Mouse (Mus musculus) gastrocnemius, adult 8-10 months (tissue): Measurements from ENCODE around the gene Cln6. TPM values are rescaled to one million over a fixed set of nuclear protein-coding genes. Genes with fewer than 3 reads are reported as not detected.
"Not testable (repeated sequence)": the region's sequence is repeated elsewhere in the genome, so short reads cannot be mapped to it uniquely, and the experiment has no call there.

Experiments used
- DNase-seq, 2 experiments: peaks; one replicate each; pipeline ENCODE4 v3.0.0; 2022; ENCODE audit warnings: low spot score in 2 of 2
- total RNA-seq, 4 experiments: library from RNA; stranded (reverse); gene quantifications; 2 replicates each; pipeline ENCODE4 v1.2.4; 2022

Gene Cln6
- 10 to 100 TPM; 17.1 to 21.8 (median 19.9) TPM for total RNA-seq

DNA sequence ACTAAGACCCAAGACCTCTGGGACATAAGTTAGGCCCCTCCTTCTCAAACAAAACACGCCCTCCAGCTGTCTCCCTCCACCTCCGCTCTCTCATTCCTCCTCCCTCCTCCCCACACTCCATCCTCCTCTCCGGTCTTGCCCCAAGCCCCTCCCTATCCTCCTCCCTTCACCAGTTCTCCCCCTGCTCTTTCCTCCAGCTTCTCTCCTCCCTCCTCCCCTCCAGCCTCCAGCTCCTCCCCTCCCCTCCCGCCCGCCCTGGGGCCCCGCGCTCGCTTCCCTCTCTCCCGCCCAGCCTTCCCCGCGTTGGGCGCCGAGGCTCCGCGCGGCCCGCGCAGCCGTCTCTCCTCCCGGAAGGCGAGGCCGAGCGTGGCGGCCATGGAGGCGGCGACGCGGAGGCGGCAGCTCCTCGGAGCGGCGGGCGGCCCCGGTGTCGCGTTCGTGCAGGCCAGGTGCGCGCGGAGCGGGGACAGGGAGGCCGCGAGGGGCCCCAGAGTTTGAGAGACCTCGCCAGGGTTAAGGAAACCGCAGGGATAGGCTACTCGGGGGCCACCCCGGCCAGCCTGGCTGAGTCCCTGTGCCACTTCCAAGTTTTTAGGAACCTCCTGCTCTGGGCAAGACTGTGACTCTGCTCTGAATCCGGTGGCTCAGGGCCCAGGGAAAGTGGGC lies at the start of gene Cln6:
Cln6 (plus strand) TSS at position 280 of the 666 bp plus-strand sequence.
- peak; percentile 26 to 52 for DNase-seq

DNA sequence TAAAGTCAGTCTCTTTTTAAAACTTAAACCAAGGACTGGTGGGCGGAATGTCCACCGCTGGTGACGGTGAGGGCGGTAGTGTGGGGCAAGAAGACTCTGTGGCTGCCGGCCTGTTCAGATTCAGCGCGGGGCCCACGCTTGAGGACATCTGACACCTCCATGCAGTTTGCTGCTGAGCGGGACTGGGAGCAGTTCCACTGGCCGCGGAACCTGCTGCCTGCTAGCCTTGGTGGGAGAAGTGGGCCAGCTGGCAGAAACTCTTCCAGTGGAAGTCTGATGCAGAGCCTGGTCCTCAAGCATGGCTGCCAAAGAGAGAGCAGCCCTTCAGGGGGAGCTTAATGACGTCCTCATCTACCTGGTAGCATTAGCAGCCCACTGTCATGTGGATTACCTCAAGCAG lies 48.7 kb upstream of the Cln6 start:
- no peak for DNase-seq

DNA sequence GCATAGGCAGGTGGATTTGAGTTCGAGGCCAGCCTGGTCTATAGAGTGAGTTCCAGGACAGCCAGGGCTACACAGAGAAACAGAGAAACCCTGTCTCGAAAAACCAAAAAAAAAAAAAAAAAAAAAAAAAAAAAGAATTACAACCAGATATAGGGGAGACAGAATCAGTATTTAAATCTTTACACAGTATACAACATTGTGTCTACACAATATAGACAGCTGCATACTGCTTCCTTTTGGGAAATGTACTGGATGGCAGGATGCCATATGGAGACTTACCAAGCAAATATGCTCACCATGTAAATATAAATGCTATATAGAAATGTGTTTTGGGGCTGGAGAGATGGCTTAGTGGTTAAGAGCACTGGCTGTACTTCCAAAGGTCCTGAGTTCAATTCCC lies 39.4 kb upstream of the Cln6 start:
- not testable (repeated sequence) for DNase-seq

DNA sequence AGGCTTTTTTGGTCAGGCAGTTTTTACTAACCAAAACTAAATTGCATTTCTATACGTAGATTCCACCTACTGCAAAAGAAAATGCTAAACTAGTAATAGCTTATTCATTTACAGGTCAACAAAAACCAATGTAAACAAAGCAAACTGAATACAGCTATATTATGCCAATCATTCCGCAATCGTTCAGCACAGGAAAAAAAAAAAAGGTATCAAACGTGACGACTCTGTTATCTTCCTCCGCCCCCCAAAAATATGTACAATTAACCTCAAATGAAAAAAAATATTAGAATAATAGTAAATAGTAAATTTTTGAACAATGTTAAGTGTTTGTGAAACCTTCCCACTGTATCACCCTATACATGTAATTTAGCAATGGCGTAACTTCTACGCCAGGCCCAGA lies 28.5 kb upstream of the Cln6 start:
- DNase-seq = no peak

DNA sequence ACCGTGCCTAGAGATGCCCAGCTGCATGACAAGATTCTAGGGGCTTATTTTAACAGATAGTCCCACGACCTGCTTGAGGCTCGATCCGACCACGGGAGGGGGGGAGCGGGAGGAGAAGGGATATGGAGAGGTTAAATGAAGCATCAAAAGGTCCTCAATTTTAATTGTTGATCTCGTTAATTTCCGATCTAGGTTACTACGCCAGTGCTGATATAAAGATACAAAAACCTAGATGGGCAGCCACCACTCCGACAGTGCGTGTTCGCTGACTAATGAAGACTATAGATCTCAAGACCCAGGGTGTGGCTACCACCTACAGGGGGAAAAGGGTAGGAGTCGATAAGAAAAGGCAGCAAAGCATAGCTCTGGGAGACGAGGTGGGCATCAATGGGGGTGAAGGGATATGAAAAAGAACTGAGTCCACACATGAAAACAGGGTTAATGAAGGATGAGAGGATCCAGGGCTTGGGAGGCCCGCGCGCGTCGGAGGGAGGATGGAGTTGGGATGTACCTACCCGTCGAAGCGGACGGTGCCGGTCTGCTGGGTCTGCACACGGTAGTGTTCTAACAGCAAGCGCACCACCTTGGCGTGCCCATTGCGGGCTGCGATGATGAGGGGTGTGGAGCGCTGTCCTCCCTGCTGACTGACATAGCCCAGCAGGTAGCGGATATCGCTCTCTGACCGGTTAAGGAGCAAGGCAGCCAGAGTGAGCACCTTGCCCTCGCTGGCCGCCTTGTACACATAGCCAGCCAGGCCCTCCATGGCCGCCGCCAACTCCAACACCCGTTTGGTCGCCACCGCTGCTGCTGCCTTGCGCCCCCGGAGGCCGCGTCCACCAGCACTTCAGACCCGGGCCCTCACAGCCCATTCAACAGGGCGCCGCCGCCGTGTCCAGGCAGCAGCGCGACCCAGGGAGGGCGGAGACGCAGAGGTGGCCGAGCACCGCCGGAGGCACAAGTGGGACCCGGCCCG lies 27.8 kb upstream of the Cln6 start:
- DNase-seq = peak in 1 of 2 experiments; percentile 10

DNA sequence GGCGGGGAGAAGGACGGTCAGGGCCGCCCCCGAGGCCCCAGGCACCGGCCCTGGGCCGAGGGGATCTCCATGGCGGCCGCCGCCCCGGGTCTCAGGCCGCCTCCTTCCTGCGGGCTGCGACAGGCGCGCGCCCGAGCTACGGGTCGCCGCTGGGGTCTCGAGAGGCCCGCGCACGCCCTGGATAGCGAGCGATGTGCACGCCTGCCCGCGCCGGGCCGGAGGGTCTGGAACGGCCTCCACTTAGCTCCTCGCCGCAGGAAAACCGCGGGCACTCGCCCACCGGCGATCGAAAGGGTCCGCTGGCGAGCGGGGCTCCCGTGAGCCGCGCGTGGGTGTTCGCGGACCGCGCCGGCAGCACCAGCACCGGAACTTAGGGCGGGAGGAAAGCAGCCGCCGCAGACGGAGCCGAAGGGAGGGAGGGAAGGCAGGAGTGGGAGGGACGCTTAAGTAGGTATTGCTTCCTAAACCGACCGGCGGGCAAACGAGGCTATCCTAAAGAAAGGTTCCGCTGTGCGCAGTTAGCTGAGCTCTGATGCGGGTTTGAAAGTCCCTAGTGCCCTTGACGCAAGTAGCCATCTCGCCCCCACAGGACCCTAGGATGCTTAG lies 27.0 kb upstream of the Cln6 start, which contains the start of gene Fem1b:
Fem1b (minus strand) TSS at position 419 of the 606 bp plus-strand sequence.
- peak; percentile 80 to 81 for DNase-seq

DNA sequence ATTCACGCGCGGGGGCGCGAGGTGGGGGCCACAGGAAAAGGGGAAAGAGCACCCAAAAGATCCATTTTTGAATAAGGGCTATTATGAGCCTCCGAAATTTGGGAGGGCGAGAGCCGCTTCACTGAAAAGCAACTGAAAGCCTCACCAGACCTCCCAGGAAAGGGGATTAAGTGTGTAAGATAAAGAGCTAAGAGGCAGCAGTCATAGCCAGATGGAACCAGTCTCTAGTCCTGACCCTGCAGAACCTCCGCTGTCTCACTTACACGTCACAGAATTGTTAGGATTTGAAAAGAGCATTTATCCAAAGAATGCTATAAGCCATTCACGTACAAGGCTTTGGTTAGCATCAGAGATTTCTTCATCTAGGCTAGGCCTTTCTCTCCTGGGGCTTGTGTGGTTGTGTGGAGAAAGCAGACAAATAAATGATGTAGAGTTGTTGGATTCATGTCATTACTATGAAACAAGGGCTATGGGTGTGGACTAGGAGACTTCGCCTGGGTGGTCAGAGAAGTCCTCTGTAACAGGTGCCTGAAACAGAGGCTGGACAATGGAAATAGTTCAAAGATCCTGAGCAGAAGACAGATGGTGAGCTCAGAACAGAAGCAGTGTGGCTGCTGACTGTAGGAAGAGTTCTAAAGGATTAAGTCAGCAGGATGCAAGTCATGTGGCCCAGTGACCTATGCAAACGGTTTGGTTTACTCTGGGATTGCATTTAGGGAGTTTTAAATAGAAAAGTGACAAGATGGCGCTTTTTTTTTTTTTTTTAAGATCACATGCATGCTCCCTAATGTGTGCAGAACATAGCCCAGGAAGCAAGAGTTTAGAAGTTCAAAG lies 26.2 kb upstream of the Cln6 start:
- no peak for DNase-seq

DNA sequence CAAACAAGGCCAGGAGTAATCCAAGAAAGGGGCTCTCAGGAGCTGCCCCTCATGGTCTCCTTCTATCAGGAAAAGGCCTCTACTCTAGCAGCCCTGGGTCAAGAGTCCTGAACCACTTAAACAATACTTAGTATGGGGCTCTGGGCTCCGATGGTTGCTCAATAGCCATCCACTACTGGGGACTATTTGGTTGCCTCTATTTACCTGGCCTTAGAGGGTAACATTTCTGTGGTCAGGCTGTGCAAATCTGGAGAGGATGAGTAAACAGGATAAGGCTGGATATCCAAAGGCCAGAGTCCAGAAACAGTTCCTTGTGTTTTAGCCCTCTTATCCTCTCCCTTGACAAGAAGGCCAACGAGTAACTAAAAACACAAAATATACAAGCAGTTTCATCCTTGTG lies 23.8 kb upstream of the Cln6 start:
- no peak for DNase-seq

DNA sequence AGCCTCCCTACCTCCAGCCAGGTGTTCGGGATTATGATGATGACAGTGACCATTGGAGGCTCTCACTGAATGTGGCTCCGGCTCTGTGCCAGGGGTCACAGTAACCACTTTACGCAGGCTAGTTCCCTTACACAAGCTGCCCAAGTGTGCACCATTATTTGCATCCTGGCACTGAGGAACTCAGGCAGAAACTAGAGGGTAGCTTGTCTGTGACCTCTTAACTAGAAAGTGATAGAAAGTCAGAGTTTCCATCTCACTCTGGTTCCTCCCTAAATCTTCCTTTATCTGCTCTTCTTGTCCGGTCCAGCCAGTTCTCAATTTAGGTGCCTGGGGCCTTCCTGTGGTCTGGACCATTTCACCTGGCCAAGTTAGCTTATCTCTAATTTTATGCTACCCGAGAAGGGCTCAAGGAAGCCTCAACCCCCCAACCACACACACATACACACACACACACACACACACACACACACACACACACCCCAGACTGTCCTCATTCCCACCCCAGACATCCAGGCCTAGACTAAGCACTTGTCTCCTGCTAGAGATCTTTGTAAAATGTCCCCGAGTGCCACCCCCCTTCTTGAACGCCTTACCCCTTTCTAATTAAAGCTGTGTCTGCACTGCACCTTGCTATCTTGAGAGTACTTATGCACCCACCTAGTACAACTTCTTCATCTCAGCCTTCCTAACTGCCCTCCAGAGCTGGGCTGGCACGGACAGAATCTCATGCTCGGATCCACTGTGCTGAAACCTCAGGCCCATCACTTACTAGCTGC lies 22.1 kb upstream of the Cln6 start:
- DNase-seq = no peak

DNA sequence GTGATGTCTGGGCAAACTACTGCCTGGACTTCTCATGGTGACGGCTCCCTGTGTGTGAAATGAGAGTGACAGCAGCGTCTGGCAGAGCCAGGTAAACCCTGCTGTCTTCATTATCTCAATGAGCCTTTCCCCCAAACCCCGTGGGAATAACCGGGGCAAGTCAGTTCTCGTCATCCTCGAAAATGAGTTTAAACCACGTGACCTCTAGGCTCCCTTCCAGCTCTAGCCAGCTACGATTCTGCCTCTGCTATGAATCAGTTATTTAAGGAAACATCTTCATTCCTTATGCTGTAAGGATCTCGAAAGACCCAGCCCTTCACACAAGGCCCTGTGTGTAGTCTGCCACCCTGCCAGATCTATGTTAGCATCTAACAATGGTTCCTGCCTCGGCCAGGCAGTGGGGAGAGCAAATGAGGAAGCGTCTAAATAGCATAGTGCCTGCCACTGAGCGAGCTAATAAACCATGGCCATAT lies 21.4 kb upstream of the Cln6 start:
- DNase-seq = no peak

DNA sequence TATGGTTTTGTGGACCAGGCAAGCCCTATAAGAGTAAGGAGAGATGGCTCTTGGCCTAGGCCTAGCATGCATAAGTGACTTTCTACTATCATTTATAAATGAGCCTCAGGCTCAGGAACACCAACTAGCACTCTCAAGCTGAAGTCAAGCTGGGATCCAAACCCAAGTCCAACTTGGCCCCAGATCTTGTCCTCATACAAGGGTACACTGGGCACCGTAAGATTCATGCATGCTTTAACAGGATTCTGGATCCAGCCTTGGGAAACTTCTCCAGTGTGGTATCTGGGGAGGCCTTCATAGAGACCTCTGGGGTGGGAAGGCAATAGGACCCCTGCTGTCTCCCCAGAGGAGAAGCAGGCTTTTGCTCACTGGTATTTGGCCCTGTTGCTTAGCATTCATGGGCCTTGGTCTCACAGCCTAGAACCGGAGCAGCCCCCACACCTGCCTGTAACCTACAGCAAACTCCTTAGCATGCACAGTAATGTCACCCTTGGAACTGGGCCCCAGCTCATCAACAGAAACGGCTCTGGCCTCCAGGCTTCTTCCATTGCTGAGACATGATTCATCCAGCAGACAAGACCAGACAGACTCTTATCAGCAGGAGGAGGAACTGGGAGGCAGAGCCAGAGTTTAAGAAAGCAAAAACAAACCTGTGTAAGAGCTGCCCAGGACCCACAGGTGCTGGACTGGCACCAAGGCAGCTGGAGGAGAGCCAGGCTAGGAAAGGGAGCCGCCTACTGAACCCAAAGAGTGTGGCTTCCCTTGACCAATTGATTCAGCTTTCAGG lies 20.6 kb upstream of the Cln6 start:
- DNase-seq = no peak

DNA sequence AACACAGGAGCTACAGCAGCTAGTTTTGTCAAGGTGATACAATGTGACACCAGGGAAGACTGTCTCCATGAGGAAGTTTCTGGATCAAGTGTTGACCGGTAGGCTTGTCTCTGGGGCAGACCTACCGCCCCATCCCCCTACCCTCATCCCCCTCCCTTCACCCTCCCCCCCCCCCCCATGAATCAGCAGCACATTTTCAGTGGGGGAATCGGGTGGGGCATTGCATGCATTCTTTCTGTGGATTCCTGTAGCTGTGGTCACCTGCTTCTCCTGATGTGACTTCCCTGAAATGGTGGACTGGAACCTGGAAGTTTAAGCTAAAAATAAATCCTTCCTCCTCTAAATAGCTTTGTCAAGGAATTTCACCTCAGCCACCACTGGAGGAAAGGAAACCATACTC lies 19.1 kb upstream of the Cln6 start:
- DNase-seq = no peak

DNA sequence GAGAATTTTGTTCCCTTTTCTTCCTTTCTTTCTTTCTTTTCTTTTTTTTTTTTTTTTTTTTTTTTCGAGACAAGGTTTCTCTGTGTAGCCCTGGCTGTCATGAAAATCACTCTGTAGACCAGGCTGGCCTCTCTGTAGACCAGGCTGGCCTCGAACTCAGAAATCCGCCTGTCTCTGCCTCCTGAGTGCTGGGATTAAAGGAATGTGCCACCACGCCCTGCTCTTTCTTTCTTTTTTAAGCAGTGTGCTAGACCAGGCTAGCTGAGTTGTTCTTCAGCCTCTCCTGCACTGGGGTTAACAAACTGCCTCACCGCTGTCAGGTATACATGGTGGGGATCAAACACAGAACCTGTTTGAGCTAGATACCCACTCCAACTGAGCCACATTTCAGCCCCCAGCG lies 18.7 kb upstream of the Cln6 start:
- not testable (repeated sequence) for DNase-seq

DNA sequence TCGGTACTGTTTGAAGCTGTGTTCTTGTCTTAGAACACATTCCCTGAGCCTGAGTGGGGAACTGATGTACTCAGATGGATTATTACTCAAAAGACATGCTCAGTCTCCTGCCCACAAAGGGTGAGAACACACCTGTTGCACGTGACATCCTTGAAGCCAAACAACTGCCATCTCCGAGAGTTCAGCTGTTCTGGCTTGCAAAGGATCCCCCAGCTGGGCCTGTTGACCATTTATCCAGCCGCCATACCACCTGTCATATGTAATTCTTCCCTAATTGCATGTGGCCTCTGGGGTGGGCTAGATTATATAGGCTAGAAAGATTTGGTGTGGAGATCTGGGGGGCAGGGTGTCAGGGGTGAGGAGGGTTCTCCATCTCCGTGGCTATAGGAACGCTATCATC lies 17.8 kb upstream of the Cln6 start:
- DNase-seq = no peak

DNA sequence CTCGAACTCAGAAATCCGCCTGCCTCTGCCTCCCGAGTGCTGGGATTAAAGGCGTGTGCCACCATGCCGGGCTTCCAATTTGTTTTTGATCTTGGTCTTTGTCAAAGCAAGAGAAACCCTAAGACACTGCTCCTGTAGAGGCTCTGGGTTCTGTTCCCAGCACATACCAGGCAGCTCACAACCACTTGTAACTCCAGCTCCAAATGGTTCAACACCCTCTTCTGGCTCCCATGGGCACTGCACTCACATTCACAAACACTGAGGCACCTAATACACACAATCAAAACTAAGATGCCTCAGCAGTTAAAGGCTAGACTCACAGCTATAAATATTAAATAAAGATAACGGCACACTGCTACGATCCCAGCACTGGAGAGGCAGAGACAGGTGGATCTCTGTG lies 16.8 kb upstream of the Cln6 start:
- no peak for DNase-seq

DNA sequence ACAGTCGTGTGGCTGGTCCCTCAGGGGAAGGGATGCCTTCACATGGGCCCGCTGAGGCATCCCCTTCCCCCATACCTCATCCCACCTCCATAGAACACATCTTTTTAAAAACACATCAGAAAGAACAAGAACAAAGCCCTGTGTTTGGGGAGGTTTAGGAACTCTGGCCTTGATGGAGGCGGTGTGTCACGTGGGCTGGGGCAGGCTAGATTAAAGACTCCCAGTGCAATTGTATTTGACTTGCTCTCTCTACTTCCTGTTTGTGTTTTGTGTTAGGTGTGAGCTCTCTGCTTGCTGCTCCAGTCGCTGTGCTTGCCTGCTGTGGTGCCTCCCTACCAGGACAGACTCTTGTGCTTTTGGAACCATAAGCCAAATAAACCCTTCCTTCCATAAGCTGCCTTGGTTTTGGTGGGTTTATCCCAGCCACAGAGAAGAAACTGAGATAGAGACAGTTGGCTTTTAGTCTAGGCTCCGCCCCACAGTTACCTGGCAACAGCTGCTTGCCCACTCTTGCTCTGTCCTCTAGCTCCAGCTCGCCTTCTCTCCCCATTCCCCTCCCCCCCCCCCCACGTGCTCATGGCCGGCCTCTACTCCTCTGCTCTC lies 12.7 kb upstream of the Cln6 start:
- no peak for DNase-seq

DNA sequence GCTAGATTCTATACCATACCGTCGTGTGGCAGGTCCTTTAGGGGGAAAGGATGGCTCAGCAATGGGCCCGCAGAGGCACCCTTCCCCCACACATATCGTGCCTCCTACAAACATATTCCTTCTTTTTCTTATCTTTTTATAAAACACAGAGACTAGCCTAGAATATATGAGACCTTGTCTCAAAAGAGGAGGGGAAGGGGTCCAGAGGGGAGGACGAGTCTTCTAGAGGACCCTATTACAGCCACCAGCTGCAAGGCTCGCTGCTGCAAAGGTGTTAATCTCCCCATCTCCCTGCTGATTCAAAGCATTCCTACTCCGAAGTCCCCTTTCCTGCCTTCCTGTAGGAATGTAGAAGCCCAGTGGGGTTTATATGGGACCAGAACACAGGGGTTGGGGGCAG lies 12.1 kb upstream of the Cln6 start:
- DNase-seq = no peak

DNA sequence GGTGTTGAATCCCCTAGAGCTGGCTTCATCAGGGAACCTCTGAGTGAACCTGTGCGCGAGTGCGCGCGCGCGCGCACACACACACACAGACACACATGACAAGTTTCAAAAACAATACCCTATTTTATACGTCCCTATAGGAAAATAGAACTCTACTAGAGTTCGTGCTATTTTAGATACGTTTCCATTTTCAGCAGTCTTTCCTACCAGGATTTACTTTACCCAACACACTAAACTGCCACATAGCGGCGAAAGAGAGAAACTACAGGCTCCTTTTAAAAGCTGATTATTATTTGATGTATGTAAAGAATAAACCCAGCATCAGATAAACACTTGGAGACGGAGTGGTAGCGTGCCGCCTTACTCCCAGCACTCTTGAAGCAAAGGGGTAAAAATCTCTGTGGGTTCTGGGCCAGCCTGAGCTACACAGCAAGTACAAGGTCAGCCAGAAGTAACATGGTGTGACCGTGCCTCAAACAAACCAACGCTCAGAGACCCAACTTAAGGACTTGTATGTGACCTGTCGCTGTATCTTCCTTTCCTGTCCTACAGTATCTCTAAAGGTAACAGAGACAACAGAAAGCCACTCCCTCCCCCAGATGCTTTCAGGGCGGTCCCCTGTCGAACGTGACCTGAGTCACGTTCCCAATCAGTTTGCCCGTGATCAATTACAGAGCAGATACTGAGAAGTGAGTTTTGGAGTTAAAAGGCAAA lies 10.5 kb upstream of the Cln6 start:
- no peak for DNase-seq
